Mouse (Mus musculus) A20 (cell line): ENCODE data around the gene Rasl2-9.
"Not testable (repeated sequence)": the region's sequence is repeated elsewhere in the genome, so short reads cannot be mapped to it uniquely, and the experiment has no call there.

ENCODE experiments used
- DNase-seq: peaks from one replicate; pipeline ENCODE4 v3.0.0-alpha.2; 2011; ENCODE audit warnings: low read depth, low spot score

Gene Rasl2-9

DNA sequence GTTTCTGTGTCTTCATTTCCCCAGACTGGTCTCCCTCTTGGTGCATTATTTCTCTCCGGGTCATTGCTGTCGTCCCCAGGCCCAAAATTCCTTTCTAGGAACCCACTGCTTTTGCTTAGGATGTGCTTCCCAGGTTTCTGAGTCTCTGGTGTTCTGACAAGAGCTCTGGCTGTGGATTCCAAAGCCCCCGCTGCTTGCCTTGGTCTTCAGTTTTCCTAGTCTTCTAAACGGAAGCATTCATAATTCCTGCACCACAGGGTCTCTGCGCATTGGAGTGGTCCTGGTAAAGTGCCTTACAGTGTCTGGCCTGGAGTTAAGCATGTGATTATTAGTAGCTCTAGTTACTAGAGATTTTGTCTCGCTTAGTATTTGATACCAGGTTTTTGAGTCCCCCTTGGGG lies 44.9 kb downstream of the Rasl2-9 start:
- no peak for DNase-seq

DNA sequence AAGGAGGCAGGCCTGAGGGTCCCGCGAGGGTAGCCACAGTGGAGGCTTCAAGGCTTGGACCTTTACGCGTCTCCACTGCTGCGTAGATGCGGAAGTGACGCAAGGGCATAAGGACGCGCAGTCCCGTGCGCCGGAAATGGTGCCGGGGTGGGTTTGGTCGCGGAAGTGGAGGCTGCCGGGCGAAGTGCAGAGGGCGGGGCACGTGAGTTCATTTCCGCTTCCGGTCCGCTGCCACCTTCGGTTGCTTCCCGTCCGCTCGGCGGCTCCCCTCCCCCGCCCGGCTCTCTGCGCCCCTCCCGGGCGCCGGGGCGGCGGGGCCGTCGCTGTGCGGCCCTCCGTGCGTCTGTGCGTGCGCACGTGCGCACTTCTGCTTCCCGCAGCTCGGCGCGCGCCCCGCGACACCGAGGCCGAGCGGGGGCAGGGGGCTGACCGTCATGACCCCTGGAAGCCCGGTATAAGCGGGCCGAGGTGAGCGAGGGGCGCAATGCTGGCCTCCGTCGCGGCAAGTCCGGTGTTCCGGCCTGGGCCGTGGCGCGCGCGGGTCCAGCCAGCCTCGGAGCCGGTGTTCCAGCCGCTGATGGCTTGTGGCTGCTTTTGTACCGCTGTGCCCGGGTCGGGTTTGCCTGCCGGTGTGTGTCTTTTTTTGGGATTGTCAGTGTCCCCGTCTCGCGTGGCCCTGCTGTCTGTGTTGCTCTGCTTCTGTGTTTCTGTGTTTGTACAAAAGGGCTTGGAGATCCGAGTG lies 45.6 kb downstream of the Rasl2-9 start, which contains the start of gene Epn1:
Gene Epn1, plus strand, starts transcription at position 226 of the 742 bp plus-strand sequence.
- DNase-seq = peak; percentile 98

DNA sequence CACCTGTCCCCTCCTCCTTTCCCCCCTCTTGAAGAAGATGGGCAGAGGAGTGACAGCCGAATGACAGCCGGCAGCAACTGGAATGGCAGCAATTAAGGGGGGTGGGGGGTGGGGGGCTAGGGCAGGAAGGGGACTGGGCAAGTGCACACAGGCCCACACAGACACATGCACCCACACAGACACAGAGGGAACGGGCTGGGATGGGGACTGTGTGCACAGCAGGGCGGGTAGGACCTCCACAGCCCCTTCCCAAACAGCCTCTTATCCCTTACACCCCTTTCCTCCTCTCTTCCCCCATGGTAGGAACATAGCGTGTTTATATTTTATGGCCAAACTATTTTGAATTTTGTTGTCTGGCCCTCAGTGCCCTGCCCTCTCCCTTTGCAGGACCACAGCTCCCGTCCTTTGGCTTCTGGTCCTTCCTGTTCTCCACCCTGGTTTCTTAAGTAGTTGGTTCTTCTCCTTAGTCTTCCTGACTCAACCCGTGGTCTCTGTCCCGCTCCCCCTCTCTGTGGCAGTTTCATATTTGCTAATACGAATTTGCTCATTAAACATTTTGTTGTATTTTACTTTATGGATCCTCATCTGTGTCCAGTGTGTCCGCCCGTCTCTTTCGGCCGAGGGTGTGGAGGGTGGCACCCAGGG lies 46.3 kb downstream of the Rasl2-9 start:
- DNase-seq = not testable (repeated sequence)

DNA sequence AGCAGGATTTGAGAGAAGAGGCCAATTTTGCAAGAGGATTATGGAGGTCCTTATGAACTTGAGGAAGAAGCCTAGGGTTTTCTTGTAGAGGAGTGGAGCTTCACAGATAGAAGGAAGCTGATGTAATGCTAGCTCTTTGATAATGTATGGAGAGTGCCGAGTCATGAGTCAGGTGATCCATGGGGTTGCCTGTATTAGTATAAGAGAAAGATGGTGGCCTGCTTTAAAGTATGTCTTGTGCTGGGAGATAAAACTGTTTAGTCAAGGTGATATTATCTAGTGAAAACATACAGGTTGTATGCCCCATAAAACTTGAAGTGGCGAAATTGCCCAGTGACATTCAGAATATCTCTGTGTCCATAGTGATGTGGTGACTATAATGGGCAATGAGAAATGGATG lies 48.8 kb downstream of the Rasl2-9 start:
- DNase-seq = no peak

DNA sequence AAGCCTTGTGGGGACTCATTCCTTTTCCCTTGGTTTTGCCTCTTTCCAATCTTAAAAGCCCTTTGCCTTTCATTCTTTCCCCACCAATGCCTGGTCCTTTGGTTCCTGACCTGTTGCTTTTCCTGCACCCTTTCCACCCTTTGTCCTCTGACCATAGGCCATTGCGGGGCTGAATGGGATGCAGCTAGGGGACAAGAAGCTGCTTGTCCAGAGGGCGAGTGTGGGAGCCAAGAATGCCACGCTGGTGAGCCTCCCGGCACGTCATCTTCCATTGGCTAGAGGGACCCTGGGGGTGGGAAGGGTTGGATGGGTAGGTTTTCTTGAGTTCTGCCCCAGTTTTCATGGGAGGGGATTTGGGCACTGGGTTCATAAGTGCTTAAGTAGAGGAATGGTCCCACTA lies 50.8 kb downstream of the Rasl2-9 start:
- DNase-seq = no peak
